ENCODE assay signal across 8 mouse cellular contexts in the genomic region with DNA sequence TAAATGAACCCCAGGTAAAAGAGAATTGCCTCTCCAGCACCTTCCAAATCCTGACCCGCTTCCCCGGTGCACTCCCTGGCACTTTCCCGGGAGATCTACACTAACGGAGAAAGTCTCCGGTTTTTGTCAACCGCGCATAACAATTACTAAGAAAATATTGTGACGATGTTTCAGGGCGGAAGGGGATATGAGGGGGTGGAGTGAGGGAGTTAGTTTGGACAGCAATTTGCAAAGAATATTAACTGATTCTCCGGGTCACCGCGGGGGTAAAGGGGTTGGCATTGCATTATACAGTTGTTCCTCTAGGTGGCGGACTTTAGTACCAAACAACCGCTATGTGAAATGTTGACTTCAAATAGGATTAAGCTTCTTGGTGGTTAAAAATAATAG. TPM values are rescaled to one million over a fixed set of nuclear protein-coding genes. Genes with fewer than 3 reads are reported as not detected.
DNase-seq lines count a peak whose midpoint lies in the region; ATAC-seq and TF ChIP-seq lines count a peak whose summit lies in the region.
"Had no signal": no experiment of that assay in that cellular context is flagged by ENCODE, and none has a peak within 500 bp of the region (broad histone marks: within the 10 kb centered on the region; RNA-seq: fewer than 3 reads in every experiment).

No protein-coding gene starts in this region.

- ATAC-seq in lung, embryonic 16.5 days (ENCODE audit: low read depth): no peak; the same call in 1 of the 2 replicates
- ATAC-seq in liver, embryonic 14.5 days (ENCODE audit: insufficient read depth): no peak
- ATAC-seq in inflammation-experienced regulatory T-cells, adult 6 months: no peak

- H3K27me3 ChIP-seq in lung, embryonic 16.5 days (ENCODE audit: control insufficient read depth, insufficient read depth, low read depth, low read length): peaks cover 68% of the 10 kb centered on the region
- peaks cover 100% of the 10 kb centered on the region for H3K27me3 ChIP-seq in hindbrain, embryonic 10.5 days (ENCODE audit: insufficient read depth, poor library complexity, severe bottlenecking)
- H3K27me3 ChIP-seq in liver, embryonic 14.5 days (ENCODE audit: control insufficient read depth, insufficient read depth, low read length): peaks cover 62% of the 10 kb centered on the region

- no peak for TF ChIP-seq EP300 in liver, embryonic 14.5 days (IDR thresholded peaks at IDR 0.05; ENCODE audit: low read depth)

- DNase-seq in lung, adult 18-20 months: no peak
- DNase-seq in hindbrain, embryonic 10.5 days (ENCODE audit: low spot score): peak; percentile 56
- DNase-seq in liver, embryonic 14.5 days (ENCODE audit: low read depth in 3 of 3, low spot score in 3 of 3): no peak
- no peak for DNase-seq in spleen, adult 18-20 months

- H3K27ac ChIP-seq in lung, embryonic 16.5 days (ENCODE audit: low read length): no peak overlapping the region
- H3K27ac ChIP-seq in cortical plate, adult 2 months (ENCODE audit: insufficient read depth, low read length): peak overlapping the region; percentile 11; the same call in 1 of the 2 replicates
- H3K27ac ChIP-seq in hindbrain, embryonic 10.5 days: no peak overlapping the region
- no peak overlapping the region for H3K27ac ChIP-seq in liver, embryonic 14.5 days

- peak overlapping the region; percentile 52 for H3K4me2 ChIP-seq in lung, embryonic 16.5 days (ENCODE audit: low read depth, low read length)
- 0 out of 2 replicates have a peak overlapping the region, but pooled peaks have one; percentile 22 for H3K4me2 ChIP-seq in liver, embryonic 14.5 days (ENCODE audit: low read depth)

- 0 out of 2 replicates have a peak, but pooled peaks cover 2% of the 10 kb centered on the region for H3K4me1 ChIP-seq in lung, embryonic 16.5 days (replicated peaks; ENCODE audit: control insufficient read depth, insufficient read depth, low read length)
- peaks cover 3% of the 10 kb centered on the region; the same call in 1 of the 2 replicates for H3K4me1 ChIP-seq in cortical plate, adult 2 months (ENCODE audit: control insufficient read depth, insufficient read depth, low read length)
- peaks cover 7% of the 10 kb centered on the region; the same call in 1 of the 2 replicates for H3K4me1 ChIP-seq in hindbrain, embryonic 10.5 days (replicated peaks)
- no peaks in the 10 kb centered on the region for H3K4me1 ChIP-seq in liver, embryonic 14.5 days (replicated peaks; ENCODE audit: control insufficient read depth in 2 of 2, insufficient read depth in 2 of 2, low read length in 1 of 2)

- no peaks in the 10 kb centered on the region for H3K36me3 ChIP-seq in lung, embryonic 16.5 days (ENCODE audit: control insufficient read depth, insufficient read depth, low read length)
- H3K36me3 ChIP-seq in hindbrain, embryonic 10.5 days: no peaks in the 10 kb centered on the region
- H3K36me3 ChIP-seq in liver, embryonic 14.5 days (replicated peaks; ENCODE audit: control insufficient read depth, insufficient read depth, low read depth): no peaks in the 10 kb centered on the region

- H3K9me3 ChIP-seq in lung, embryonic 16.5 days (ENCODE audit: control insufficient read depth, low read length): no peaks in the 10 kb centered on the region
- H3K9me3 ChIP-seq in hindbrain, embryonic 10.5 days: no peaks in the 10 kb centered on the region
- H3K9me3 ChIP-seq in liver, embryonic 14.5 days (ENCODE audit: control insufficient read depth, low read length): no peaks in the 10 kb centered on the region

- H3K9ac ChIP-seq in lung, embryonic 16.5 days (ENCODE audit: low read length): no peak overlapping the region
- H3K9ac ChIP-seq in liver, embryonic 14.5 days (replicated peaks): no peak overlapping the region

- under 1% methylated on average over 14 of the region's 14 CpGs for WGBS in lung, embryonic 16.5 days
- WGBS in hindbrain, embryonic 10.5 days: under 1% methylated on average over 14 of the region's 14 CpGs
- 2% methylated on average over 14 of the region's 14 CpGs for WGBS in liver, embryonic 14.5 days (ENCODE audit: insufficient replicate concordance)

- no peak for TF ChIP-seq POLR2A in cortical plate, adult 2 months (IDR thresholded peaks at IDR 0.05; ENCODE audit: extremely low read depth, insufficient read depth, low read length)

- H3K4me3 ChIP-seq in lung, embryonic 16.5 days (ENCODE audit: low read length): peak overlapping the region; percentile 38
- peak overlapping the region; percentile 22 for H3K4me3 ChIP-seq in cortical plate, adult 2 months (ENCODE audit: insufficient read depth, low read length)
- H3K4me3 ChIP-seq in hindbrain, embryonic 10.5 days: peak overlapping the region; percentile 37
- H3K4me3 ChIP-seq in liver, embryonic 14.5 days (ENCODE audit: insufficient read depth in 1 of 2, low read depth in 2 of 2, low read length in 2 of 2): no peak overlapping the region

- TF ChIP-seq CTCF in cortical plate, adult 2 months (IDR thresholded peaks at IDR 0.05; ENCODE audit: extremely low read depth, insufficient read depth, low read length): peak; percentile 42; the same call in 1 of the 2 replicates
- peak; percentile 29; the same call in 1 of the 2 replicates for TF ChIP-seq CTCF in liver, embryonic 14.5 days (IDR thresholded peaks at IDR 0.05; ENCODE audit: low read depth)

RNA-seq across cellular contexts. Expression of a gene that starts 7.9 kb away (rescaled TPM):
- polyA plus RNA-seq in lung, embryonic 16.5 days (2015; fragmentation: Nextera tagmentation; extraction: Ambion mirVana): 0.15 TPM in 1 of 2 replicates, not detected in the other
- polyA plus RNA-seq in cortical plate, adult 2 months (2012; rRNA removed): 61.2 and 63.1 TPM in 2 replicates
- 0.81 and 1.9 TPM in 2 replicates for polyA plus RNA-seq in hindbrain, embryonic 10.5 days (2016; fragmentation: Nextera tagmentation; extraction: Ambion mirVana)
- 0.37 TPM in 1 of 2 replicates, not detected in the other for polyA plus RNA-seq in liver, embryonic 14.5 days (2012; rRNA removed)
- not detected in 2 replicates for polyA plus RNA-seq in liver, embryonic 14.5 days (2014; fragmentation: Nextera tagmentation; extraction: Ambion mirVana)
- not detected for polyA plus RNA-seq in inflammation-experienced regulatory T-cells, adult 6 months (2017; shearing (Covaris generic))
- polyA plus RNA-seq: spleen, adult 2 months had no signal

RNA-seq across cellular contexts. Expression of a gene that starts 10.4 kb away (rescaled TPM):
- not detected in 2 replicates for polyA plus RNA-seq in lung, embryonic 16.5 days (2015; fragmentation: Nextera tagmentation; extraction: Ambion mirVana)
- 2.1 and 2.3 TPM in 2 replicates for polyA plus RNA-seq in cortical plate, adult 2 months (2012; rRNA removed)
- not detected in 2 replicates for polyA plus RNA-seq in hindbrain, embryonic 10.5 days (2016; fragmentation: Nextera tagmentation; extraction: Ambion mirVana)
- polyA plus RNA-seq in liver, embryonic 14.5 days (2012; rRNA removed): 0.03 TPM in 1 of 2 replicates, not detected in the other
- polyA plus RNA-seq in liver, embryonic 14.5 days (2014; fragmentation: Nextera tagmentation; extraction: Ambion mirVana): not detected in 2 replicates
- polyA plus RNA-seq in inflammation-experienced regulatory T-cells, adult 6 months (2017; shearing (Covaris generic)): not detected
- polyA plus RNA-seq: spleen, adult 2 months had no signal

Comparison
In these comparisons a context has a peak if more than half of its experiments do, and no peak if none do; other contexts are left out.
1. H3K4me3 ChIP-seq: peak in lung, embryonic 16.5 days (single experiment), cortical plate, adult 2 months (single experiment) and hindbrain, embryonic 10.5 days (single experiment); none in liver, embryonic 14.5 days (0 of 2).
2. RNA of a gene that starts 7.9 kb away (polyA plus RNA-seq): 61.2 to 63.1 TPM in cortical plate, adult 2 months; 0.81 to 1.9 TPM in hindbrain, embryonic 10.5 days, 0.15 TPM in lung, embryonic 16.5 days, 0.37 TPM in liver, embryonic 14.5 days and not detected in inflammation-experienced regulatory T-cells, adult 6 months; every median in the first group is over 10 times any median in the second.